Mouse (Mus musculus) olfactory bulb, adult 2 months (tissue): ENCODE data around the gene Plbd2. TPM values are rescaled to one million over a fixed set of nuclear protein-coding genes. Genes with fewer than 3 reads are reported as not detected.

Experiments used
- H3K27ac ChIP-seq: fragments of 200-500 bp; 2 replicates; pipeline ENCODE4 v1.5.1; 2012; ENCODE audit warnings: low read depth, low read length; ENCODE audit not compliant: insufficient read depth
- H3K4me1 ChIP-seq: fragments of 200-500 bp; 2 replicates; pipeline ENCODE4 v1.6.1; 2012; ENCODE audit warnings: low read length; ENCODE audit not compliant: control insufficient read depth, insufficient read depth
- H3K4me3 ChIP-seq: fragments of 200-500 bp; 2 replicates; pipeline ENCODE4 v1.5.1; 2012; ENCODE audit warnings: mild to moderate bottlenecking, low read depth, low read length, moderate library complexity; ENCODE audit not compliant: insufficient read depth
- CTCF ChIP-seq: fragments of 200-500 bp; IDR thresholded peaks from 2 replicates; pipeline ENCODE4 v1.5.1; 2012; ENCODE audit warnings: low read depth, mild to moderate bottlenecking, low read length, moderate library complexity; ENCODE audit not compliant: insufficient read depth
- POLR2A ChIP-seq: fragments of 200-500 bp; IDR thresholded peaks from 2 replicates; pipeline ENCODE4 v1.6.1; 2012; ENCODE audit warnings: mild to moderate bottlenecking, low read depth, low read length, moderate library complexity; ENCODE audit not compliant: insufficient read depth
- WGBS: fragments of 180-500 bp; shearing (Covaris S2); methylation state at CpG from one replicate; pipeline ENCODE4 v1.1.7; 2018; 5-methylcytosine and 5-hydroxymethylcytosine counted together
- polyA plus RNA-seq: library from polyadenylated mRNA; stranded (reverse); fragments of >200 nt; gene quantifications from 2 replicates; pipeline ENCODE4 v1.2.4, GENCODE M21; 2012; ENCODE audit warnings: low replicate concordance; ENCODE audit not compliant: missing spikeins, insufficient read depth, insufficient read length

Plbd2 gene
- polyA plus RNA-seq, 1 experiment = not detected

DNA sequence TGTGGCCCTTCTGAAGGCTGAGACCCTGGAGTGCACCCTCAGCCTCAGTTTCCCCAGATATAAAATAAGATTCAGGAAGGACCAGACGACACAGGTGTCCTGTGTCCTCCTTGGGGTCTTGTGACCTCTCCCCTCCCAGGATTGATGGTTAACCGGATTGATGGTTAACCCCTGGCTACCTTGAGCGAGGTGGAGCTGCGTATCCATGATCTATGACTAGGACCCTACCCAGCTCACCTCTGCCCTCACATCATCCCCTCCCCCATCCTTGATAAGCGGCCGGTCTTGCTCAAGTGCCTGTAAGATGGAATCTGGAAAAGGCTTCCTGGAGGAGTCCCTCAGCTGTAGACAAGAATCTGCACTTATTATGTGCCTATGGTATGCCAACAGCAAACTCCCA is 34.6 kb downstream of the Plbd2 start:
- no peak for TF ChIP-seq POLR2A
- TF ChIP-seq CTCF = no peak
- no peaks in the 10 kb centered on the region for H3K4me1 ChIP-seq
- H3K4me3 ChIP-seq = no peak overlapping the region
- H3K27ac ChIP-seq = no peak overlapping the region
- 89% methylated on average over 6 of the region's 6 CpGs for WGBS

DNA sequence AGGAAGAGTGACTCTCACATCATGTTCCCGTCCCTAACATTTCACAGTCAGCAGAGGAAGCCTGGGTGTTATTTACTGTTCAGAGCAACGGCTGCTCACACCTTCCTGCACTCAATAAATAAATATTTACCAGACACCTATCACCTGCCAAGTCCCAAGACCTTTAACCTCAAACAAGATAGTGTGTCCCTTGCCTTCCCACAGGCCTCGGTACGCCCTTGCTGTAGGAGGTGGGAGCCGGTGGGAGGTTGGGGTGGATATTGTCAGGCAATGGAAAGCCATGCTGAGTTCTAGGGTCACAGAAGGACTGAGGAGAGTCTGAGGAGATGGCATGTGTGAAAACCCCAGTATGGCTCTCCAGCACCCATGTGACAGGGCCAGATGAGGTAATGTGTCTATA is 35.1 kb downstream of the Plbd2 start:
- 91% methylated on average over 5 of the region's 5 CpGs for WGBS
- H3K4me1 ChIP-seq = no peaks in the 10 kb centered on the region
- no peak overlapping the region for H3K4me3 ChIP-seq
- no peak overlapping the region for H3K27ac ChIP-seq
- TF ChIP-seq CTCF = no peak
- no peak for TF ChIP-seq POLR2A

DNA sequence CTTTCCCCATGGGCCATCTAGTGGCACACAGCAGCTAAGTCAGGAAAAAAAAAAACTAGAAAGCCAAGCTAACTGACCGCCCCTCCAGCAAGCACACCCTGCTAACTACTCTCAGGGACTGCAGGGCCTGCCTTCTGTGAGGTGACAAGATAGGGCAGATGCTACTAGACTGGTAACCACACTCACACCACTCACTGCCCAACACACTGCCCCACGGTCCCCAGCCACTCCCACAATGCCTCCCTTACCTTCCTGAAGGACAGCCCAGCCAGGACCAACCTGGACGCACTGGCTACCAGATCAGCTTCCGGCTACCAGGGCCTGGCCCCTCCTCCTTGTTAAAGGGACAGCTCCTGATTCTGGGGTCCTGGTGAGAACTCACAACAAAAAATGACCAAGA is 36.4 kb downstream of the Plbd2 start:
- 47% methylated on average over 4 of the region's 4 CpGs for WGBS
- Histone ChIP-seq H3K4me3 (peak overlapping the region; percentile 11; the same call in 1 of the 2 replicates), H3K27ac (no peak overlapping the region), H3K4me1 (no peaks in the 10 kb centered on the region)
- TF ChIP-seq CTCF = no peak
- TF ChIP-seq POLR2A = no peak

DNA sequence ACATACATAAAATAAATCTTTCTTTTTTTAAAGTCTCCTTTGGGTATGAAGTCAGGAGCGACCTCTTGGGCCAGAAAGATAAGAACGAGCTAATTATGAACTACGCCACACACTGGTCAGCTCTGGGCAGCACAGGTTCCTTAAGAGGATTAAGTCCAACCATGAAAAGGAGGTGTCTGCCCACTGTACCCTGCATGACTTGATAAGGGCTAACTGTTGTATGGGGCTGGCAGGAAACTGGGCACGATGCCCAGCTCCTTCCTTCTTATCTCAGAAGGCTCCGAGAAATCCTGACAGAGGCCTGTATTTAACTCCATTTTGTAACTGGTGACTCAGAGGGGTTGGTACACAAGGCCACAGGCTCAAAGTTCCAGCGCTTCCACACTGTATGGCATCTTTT is 37.6 kb downstream of the Plbd2 start:
- TF ChIP-seq POLR2A (no peak), CTCF (no peak)
- Histone ChIP-seq H3K4me1 (no peaks in the 10 kb centered on the region), H3K4me3 (no peak overlapping the region), H3K27ac (no peak overlapping the region)
- whole genome bisulfite sequencing = 60% methylated on average over 6 of the region's 6 CpGs

DNA sequence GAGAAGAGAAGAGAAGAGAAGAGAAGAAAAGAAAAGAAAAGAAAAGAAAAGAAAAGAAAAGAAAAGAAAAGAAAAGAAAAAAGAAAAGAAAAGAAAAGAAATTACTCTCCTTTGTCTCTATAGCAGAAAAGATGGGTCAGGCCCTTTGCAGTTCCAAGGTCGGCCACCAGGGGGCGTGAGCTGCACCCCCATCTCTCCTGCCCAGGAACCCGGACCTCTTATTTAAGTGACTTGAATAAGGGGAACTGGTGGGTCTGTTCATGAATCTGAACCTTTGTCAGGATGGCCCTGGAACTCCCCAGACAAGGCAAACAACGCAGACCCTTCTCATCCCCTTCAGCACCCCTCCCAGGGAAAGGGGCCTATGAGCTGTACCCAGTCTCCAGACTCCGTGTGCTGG is 38.4 kb downstream of the Plbd2 start:
- Histone ChIP-seq H3K4me3 (no peak overlapping the region), H3K27ac (no peak overlapping the region), H3K4me1 (no peaks in the 10 kb centered on the region)
- WGBS = 40% methylated on average over 5 of the region's 5 CpGs
- no peak for TF ChIP-seq POLR2A
- peak; percentile 42; the same call in 1 of the 2 replicates for TF ChIP-seq CTCF

DNA sequence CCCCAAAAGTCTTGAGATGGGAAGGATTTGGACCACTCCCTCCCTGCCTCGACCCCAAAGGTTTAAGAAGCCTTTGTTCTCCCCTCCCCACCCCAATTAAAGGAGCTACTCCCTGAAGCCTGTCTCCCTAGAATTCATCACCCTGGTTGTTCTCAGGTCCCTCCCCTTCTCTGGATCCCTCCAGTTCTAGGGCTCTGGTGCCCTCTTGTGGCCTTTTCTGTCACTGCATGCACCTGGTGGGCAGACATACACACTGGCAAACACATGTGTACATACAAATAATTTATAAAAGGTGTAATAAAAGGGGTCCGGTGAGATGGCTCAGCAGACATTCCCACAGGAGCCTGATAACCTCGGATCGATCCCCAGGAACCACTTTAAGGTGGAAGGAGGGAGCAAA is 39.1 kb downstream of the Plbd2 start:
- no peak for TF ChIP-seq POLR2A
- TF ChIP-seq CTCF = no peak
- 81% methylated on average over 4 of the region's 4 CpGs for WGBS
- Histone ChIP-seq H3K4me3 (no peak overlapping the region), H3K27ac (no peak overlapping the region), H3K4me1 (no peaks in the 10 kb centered on the region)

DNA sequence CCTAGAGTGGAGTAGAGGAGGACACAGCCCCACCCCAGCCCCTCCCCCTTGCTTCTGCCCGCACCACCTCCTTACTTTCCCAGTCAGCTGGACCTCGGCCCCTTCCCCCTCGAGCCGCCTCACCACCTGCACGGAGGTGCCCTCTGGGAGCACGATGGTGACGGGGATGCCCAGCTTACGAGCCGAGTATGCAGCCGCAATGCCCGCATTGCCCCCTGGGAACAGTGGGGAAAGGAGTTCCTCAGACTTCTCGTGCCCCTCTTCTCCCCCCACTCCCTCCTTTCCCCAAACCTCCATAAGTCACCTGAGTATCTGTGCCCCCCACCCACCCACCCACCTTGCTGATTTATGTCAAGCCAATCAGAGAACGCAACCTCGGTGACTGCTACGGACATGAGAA is 41.5 kb downstream of the Plbd2 start:
- no peak overlapping the region for H3K4me3 ChIP-seq
- H3K4me1 ChIP-seq = no peaks in the 10 kb centered on the region; the same call in 1 of the 2 replicates
- H3K27ac ChIP-seq = no peak overlapping the region
- 79% methylated on average over 15 of the region's 15 CpGs for WGBS
- TF ChIP-seq POLR2A = no peak
- no peak for TF ChIP-seq CTCF

DNA sequence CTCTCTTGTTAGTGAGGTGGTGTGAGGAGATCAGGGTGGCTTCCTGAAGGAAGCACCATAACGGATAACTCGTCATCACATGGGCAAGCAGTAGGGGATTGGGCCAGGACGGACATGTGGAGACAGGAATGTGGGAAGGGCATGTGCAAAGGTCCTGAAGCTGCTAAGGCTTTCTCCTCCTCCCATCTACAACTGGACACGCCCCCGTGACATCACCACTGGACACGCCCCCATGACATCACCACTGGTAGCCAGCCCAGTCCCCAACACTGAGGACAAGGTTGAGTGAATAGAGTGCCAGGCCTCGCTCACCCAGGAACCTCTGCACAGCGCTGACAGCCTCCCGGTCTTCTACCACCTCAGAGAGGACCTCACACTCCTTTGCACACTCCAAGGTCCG is 44.3 kb downstream of the Plbd2 start:
- 80% methylated on average over 10 of the region's 10 CpGs for WGBS
- H3K4me1 ChIP-seq = no peaks in the 10 kb centered on the region; the same call in 1 of the 2 replicates
- H3K27ac ChIP-seq = no peak overlapping the region
- no peak overlapping the region for H3K4me3 ChIP-seq
- TF ChIP-seq CTCF (no peak), POLR2A (no peak)

DNA sequence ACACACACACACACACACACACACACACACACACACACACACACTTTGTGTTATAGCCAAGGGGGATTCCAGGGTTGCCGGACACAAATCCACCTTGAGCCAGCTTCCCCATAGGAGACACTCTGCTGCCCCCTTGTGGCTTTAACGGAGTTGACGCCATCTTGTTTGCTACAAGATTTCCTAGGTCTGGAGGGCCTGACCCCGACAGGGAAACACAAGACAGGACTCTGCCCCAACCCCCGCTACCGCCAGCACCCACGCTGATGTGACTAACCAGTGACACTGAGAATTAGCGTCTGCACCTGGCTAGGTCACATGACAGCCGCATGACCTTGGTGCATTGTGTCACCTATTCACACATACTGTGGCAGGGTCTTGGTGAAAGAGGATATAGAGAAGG is 45.8 kb downstream of the Plbd2 start:
- H3K4me3 ChIP-seq = no peak overlapping the region
- H3K4me1 ChIP-seq = no peaks in the 10 kb centered on the region; the same call in 1 of the 2 replicates
- H3K27ac ChIP-seq = no peak overlapping the region
- 7% methylated on average over 9 of the region's 9 CpGs for WGBS
- TF ChIP-seq POLR2A (no peak), CTCF (peak; percentile 54)

DNA sequence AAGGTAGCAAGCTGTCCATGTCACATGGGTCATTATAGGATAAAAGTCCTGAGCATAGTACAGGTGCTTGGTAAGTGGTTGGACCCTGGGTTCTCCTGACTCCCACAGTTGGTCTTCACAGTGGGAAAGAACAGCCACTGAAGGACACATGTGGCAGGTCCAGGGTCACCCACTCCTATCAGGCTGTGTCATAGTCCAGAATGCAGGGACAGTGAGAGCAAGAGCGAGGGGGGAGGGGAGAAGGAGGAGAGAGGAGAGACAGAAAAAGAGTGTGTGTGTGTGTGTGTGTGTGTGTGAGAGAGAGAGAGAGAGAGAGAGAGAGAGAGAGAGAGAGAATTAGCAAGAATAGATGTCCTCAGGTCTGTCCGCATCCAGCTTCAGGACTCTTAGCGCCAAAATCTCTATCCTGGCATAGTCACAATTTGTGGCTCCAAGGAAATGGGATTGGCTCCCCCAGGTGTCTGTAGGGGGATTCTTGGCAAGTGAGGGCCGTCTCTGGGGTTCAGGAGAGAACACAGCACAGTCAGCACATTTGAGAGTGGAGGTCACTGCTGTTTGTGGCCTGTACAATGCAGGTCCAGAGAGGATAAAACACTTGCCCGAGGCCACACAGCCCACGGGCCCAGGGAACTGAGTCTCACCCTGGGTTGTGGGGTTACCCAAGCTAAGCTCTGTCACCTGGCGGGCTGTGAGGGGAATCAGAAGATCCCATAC is 46.4 kb downstream of the Plbd2 start:
- TF ChIP-seq CTCF (no peak), POLR2A (no peak)
- Histone ChIP-seq H3K27ac (no peak overlapping the region), H3K4me1 (no peaks in the 10 kb centered on the region; the same call in 1 of the 2 replicates), H3K4me3 (no peak overlapping the region)
- WGBS = 55% methylated on average over 7 of the region's 7 CpGs
